Mouse (Mus musculus): ENCODE data around the gene Ptgfrn. TPM values are rescaled to one million over a fixed set of nuclear protein-coding genes. Genes with fewer than 3 reads are reported as not detected.

Gene Ptgfrn
- polyA plus RNA-seq, 1 experiment from 2014 or later: 4.0 TPM

- no peaks in the 10 kb centered on the region for H3K36me3 ChIP-seq
- no peaks in the 10 kb centered on the region for H3K27me3 ChIP-seq (ENCODE audit: low read depth, poor library complexity, severe bottlenecking)
- no peaks in the 10 kb centered on the region for H3K9me3 ChIP-seq (replicated peaks)
- H3K27ac ChIP-seq: 0 out of 2 replicates have a peak overlapping the region, but pooled peaks have one; percentile 8
- 66% methylated on average over 9 of the region's 9 CpGs for WGBS
- H3K4me3 ChIP-seq: no peak overlapping the region
- DNase-seq (ENCODE audit: low spot score): no peak
- H3K4me1 ChIP-seq: peaks cover 53% of the 10 kb centered on the region
Measured at GRCm38 (mm10) chr3:101097146-101097800, 12.8 kb downstream of the Ptgfrn start.

GRCm38 (mm10) chr3:101095761-101096449, 14.2 kb downstream of the Ptgfrn start:
- Histone ChIP-seq H3K4me1 (peaks cover 50% of the 10 kb centered on the region), H3K27me3 (ENCODE audit: low read depth, poor library complexity, severe bottlenecking) (no peaks in the 10 kb centered on the region), H3K9me3 (replicated peaks) (no peaks in the 10 kb centered on the region), H3K36me3 (no peaks in the 10 kb centered on the region), H3K27ac (no peak overlapping the region), H3K4me3 (no peak overlapping the region)
- 90% methylated on average over 5 of the region's 5 CpGs for WGBS
- no peak for DNase-seq (ENCODE audit: low spot score)

GRCm38 (mm10) chr3:101092202-101092601, 17.9 kb downstream of the Ptgfrn start:
- no peaks in the 10 kb centered on the region for H3K36me3 ChIP-seq
- 80% methylated on average over 13 of the region's 13 CpGs for WGBS
- peaks cover 34% of the 10 kb centered on the region for H3K4me1 ChIP-seq
- no peaks in the 10 kb centered on the region for H3K27me3 ChIP-seq (ENCODE audit: low read depth, poor library complexity, severe bottlenecking)
- H3K9me3 ChIP-seq (replicated peaks): no peaks in the 10 kb centered on the region
- no peak for DNase-seq (ENCODE audit: low spot score)
- H3K27ac ChIP-seq: no peak overlapping the region
- no peak overlapping the region for H3K4me3 ChIP-seq

- WGBS: 84% methylated on average over 7 of the region's 7 CpGs
- Histone ChIP-seq H3K4me1 (peaks cover 5% of the 10 kb centered on the region), H3K9me3 (replicated peaks) (no peaks in the 10 kb centered on the region), H3K27ac (no peak overlapping the region), H3K4me3 (no peak overlapping the region), H3K27me3 (ENCODE audit: low read depth, poor library complexity, severe bottlenecking) (no peaks in the 10 kb centered on the region), H3K36me3 (no peaks in the 10 kb centered on the region)
- no peak for DNase-seq (ENCODE audit: low spot score)
Measured at GRCm38 (mm10) chr3:101086584-101087445, 23.3 kb downstream of the Ptgfrn start.

- Histone ChIP-seq H3K4me1 (peaks cover 12% of the 10 kb centered on the region), H3K36me3 (peaks cover 42% of the 10 kb centered on the region), H3K27ac (no peak overlapping the region), H3K9me3 (replicated peaks) (no peaks in the 10 kb centered on the region), H3K4me3 (no peak overlapping the region), H3K27me3 (ENCODE audit: low read depth, poor library complexity, severe bottlenecking) (no peaks in the 10 kb centered on the region)
- no peak for DNase-seq (ENCODE audit: low spot score)
- 92% methylated on average over 4 of the region's 4 CpGs for WGBS
Measured at GRCm38 (mm10) chr3:101080925-101081324, 29.2 kb downstream of the Ptgfrn start.

GRCm38 (mm10) chr3:101078344-101078743, 31.7 kb downstream of the Ptgfrn start:
- Histone ChIP-seq H3K9me3 (replicated peaks) (no peaks in the 10 kb centered on the region), H3K4me1 (peaks cover 23% of the 10 kb centered on the region), H3K27ac (no peak overlapping the region), H3K27me3 (ENCODE audit: low read depth, poor library complexity, severe bottlenecking) (no peaks in the 10 kb centered on the region), H3K36me3 (peaks cover 65% of the 10 kb centered on the region), H3K4me3 (no peak overlapping the region)
- DNase-seq (ENCODE audit: low spot score): no peak
- 93% methylated on average over 1 of the region's 1 CpGs for WGBS

- Histone ChIP-seq H3K9me3 (replicated peaks) (no peaks in the 10 kb centered on the region), H3K27me3 (ENCODE audit: low read depth, poor library complexity, severe bottlenecking) (no peaks in the 10 kb centered on the region), H3K4me1 (peaks cover 25% of the 10 kb centered on the region), H3K36me3 (peaks cover 72% of the 10 kb centered on the region), H3K27ac (no peak overlapping the region), H3K4me3 (no peak overlapping the region)
- no peak for DNase-seq (ENCODE audit: low spot score)
- WGBS: 90% methylated on average over 6 of the region's 6 CpGs
Measured at GRCm38 (mm10) chr3:101077710-101078100, 32.4 kb downstream of the Ptgfrn start.

GRCm38 (mm10) chr3:101076966-101077709, 32.9 kb downstream of the Ptgfrn start:
- Histone ChIP-seq H3K27me3 (ENCODE audit: low read depth, poor library complexity, severe bottlenecking) (no peaks in the 10 kb centered on the region), H3K4me3 (no peak overlapping the region), H3K36me3 (peaks cover 77% of the 10 kb centered on the region), H3K9me3 (replicated peaks) (no peaks in the 10 kb centered on the region), H3K27ac (no peak overlapping the region), H3K4me1 (peaks cover 28% of the 10 kb centered on the region)
- 94% methylated on average over 25 of the region's 25 CpGs for WGBS
- no peak for DNase-seq (ENCODE audit: low spot score)

GRCm38 (mm10) chr3:101075866-101076265, 34.2 kb downstream of the Ptgfrn start:
- Histone ChIP-seq H3K4me3 (no peak overlapping the region), H3K27ac (no peak overlapping the region), H3K27me3 (ENCODE audit: low read depth, poor library complexity, severe bottlenecking) (no peaks in the 10 kb centered on the region), H3K9me3 (replicated peaks) (no peaks in the 10 kb centered on the region), H3K36me3 (peaks cover 83% of the 10 kb centered on the region), H3K4me1 (peaks cover 27% of the 10 kb centered on the region)
- DNase-seq (ENCODE audit: low spot score): no peak
- WGBS: 86% methylated on average over 3 of the region's 3 CpGs

- H3K4me1 ChIP-seq: peaks cover 48% of the 10 kb centered on the region
- 89% methylated on average over 9 of the region's 9 CpGs for WGBS
- DNase-seq (ENCODE audit: low spot score): no peak
Measured at GRCm38 (mm10) chr3:101073384-101073783, 36.7 kb downstream of the Ptgfrn start.

GRCm38 (mm10) chr3:101072506-101073215, 37.4 kb downstream of the Ptgfrn start:
- Histone ChIP-seq H3K4me1 (peaks cover 56% of the 10 kb centered on the region), H3K36me3 (peaks cover 67% of the 10 kb centered on the region), H3K4me3 (no peak overlapping the region), H3K27me3 (ENCODE audit: low read depth, poor library complexity, severe bottlenecking) (no peaks in the 10 kb centered on the region), H3K27ac (no peak overlapping the region), H3K9me3 (replicated peaks) (no peaks in the 10 kb centered on the region)
- DNase-seq (ENCODE audit: low spot score): no peak
- 88% methylated on average over 15 of the region's 15 CpGs for WGBS

More at GRCm38 (mm10) chr3:101073384-101073783, 36.7 kb downstream of the Ptgfrn start:
- H3K36me3 ChIP-seq: peaks cover 75% of the 10 kb centered on the region
- H3K27ac ChIP-seq: no peak overlapping the region
- no peak overlapping the region for H3K4me3 ChIP-seq
- H3K27me3 ChIP-seq (ENCODE audit: low read depth, poor library complexity, severe bottlenecking): no peaks in the 10 kb centered on the region
- H3K9me3 ChIP-seq (replicated peaks): no peaks in the 10 kb centered on the region

GRCm38 (mm10) chr3:101071576-101071975, 38.5 kb downstream of the Ptgfrn start:
- no peak overlapping the region for H3K4me3 ChIP-seq
- H3K27ac ChIP-seq: no peak overlapping the region
- H3K4me1 ChIP-seq: peaks cover 56% of the 10 kb centered on the region

More at GRCm38 (mm10) chr3:101071576-101071975, 38.5 kb downstream of the Ptgfrn start:
- H3K9me3 ChIP-seq (replicated peaks): no peaks in the 10 kb centered on the region
- H3K27me3 ChIP-seq (ENCODE audit: low read depth, poor library complexity, severe bottlenecking): no peaks in the 10 kb centered on the region
- peaks cover 58% of the 10 kb centered on the region for H3K36me3 ChIP-seq
- no peak for DNase-seq (ENCODE audit: low spot score)

Data from limb, embryonic 10.5 days (tissue).